Mouse (Mus musculus): ENCODE measurements around the gene Abhd17c. TPM values are rescaled to one million over a fixed set of nuclear protein-coding genes. Genes with fewer than 3 reads are reported as not detected.
A peak's percentile ranks its signal among the peaks of the same experiment; 100 is the strongest.

The Abhd17c gene
- polyA plus RNA-seq, 1 experiment from 2014 or later: 49.3 TPM

- Histone ChIP-seq H3K4me2 (replicated peaks; ENCODE audit: low read depth, low read length) (peak overlapping the region; percentile 69), H3K36me3 (ENCODE audit: control insufficient read depth, insufficient read depth, low read length) (no peaks in the 10 kb centered on the region), H3K9me3 (ENCODE audit: control insufficient read depth, low read length) (no peaks in the 10 kb centered on the region), H3K27ac (ENCODE audit: low read depth, low read length) (no peak overlapping the region), H3K4me1 (ENCODE audit: control insufficient read depth, insufficient read depth, low read length) (peaks cover 5% of the 10 kb centered on the region; the same call in 1 of the 2 replicates), H3K4me3 (ENCODE audit: low read length) (peak overlapping the region; percentile 36), H3K9ac (ENCODE audit: low read depth, low read length) (no peak overlapping the region), H3K27me3 (ENCODE audit: control insufficient read depth, insufficient read depth, low read length) (peaks cover 20% of the 10 kb centered on the region)
- ATAC-seq (ENCODE audit: low FRiP score, low TSS enrichment): 0 out of 2 replicates have a peak, but pooled peaks have one; percentile 32
- 5% methylated on average over 39 of the region's 39 CpGs for WGBS
Measured at GRCm38 (mm10) chr7:84085049-84085945, 66.4 kb downstream of the Abhd17c start.

GRCm38 (mm10) chr7:84077257-84078013 lies 74.3 kb downstream of the Abhd17c start:
- ATAC-seq (ENCODE audit: low FRiP score, low TSS enrichment): peak; percentile 83; the same call in 1 of the 2 replicates
- Histone ChIP-seq H3K36me3 (ENCODE audit: control insufficient read depth, insufficient read depth, low read length) (no peaks in the 10 kb centered on the region), H3K4me3 (ENCODE audit: low read length) (no peak overlapping the region), H3K4me1 (ENCODE audit: control insufficient read depth, insufficient read depth, low read length) (0 out of 2 replicates have a peak, but pooled peaks cover 4% of the 10 kb centered on the region), H3K9me3 (ENCODE audit: control insufficient read depth, low read length) (no peaks in the 10 kb centered on the region), H3K27ac (ENCODE audit: low read depth, low read length) (no peak overlapping the region), H3K27me3 (ENCODE audit: control insufficient read depth, insufficient read depth, low read length) (no peaks in the 10 kb centered on the region), H3K4me2 (replicated peaks; ENCODE audit: low read depth, low read length) (no peak overlapping the region), H3K9ac (ENCODE audit: low read depth, low read length) (no peak overlapping the region)
- WGBS: 50% methylated on average over 7 of the region's 7 CpGs

GRCm38 (mm10) chr7:84074266-84074665 lies 77.4 kb downstream of the Abhd17c start:
- Histone ChIP-seq H3K4me2 (replicated peaks; ENCODE audit: low read depth, low read length) (no peak overlapping the region), H3K4me1 (ENCODE audit: control insufficient read depth, insufficient read depth, low read length) (0 out of 2 replicates have a peak, but pooled peaks cover 4% of the 10 kb centered on the region), H3K9ac (ENCODE audit: low read depth, low read length) (no peak overlapping the region), H3K27me3 (ENCODE audit: control insufficient read depth, insufficient read depth, low read length) (no peaks in the 10 kb centered on the region), H3K9me3 (ENCODE audit: control insufficient read depth, low read length) (no peaks in the 10 kb centered on the region), H3K4me3 (ENCODE audit: low read length) (no peak overlapping the region), H3K36me3 (ENCODE audit: control insufficient read depth, insufficient read depth, low read length) (no peaks in the 10 kb centered on the region), H3K27ac (ENCODE audit: low read depth, low read length) (no peak overlapping the region)
- ATAC-seq (ENCODE audit: low FRiP score, low TSS enrichment): no peak
- 50% methylated on average over 8 of the region's 8 CpGs for WGBS

- no peak overlapping the region for H3K4me3 ChIP-seq (ENCODE audit: low read length)
- no peak for ATAC-seq (ENCODE audit: low FRiP score, low TSS enrichment)
- H3K27me3 ChIP-seq (ENCODE audit: control insufficient read depth, insufficient read depth, low read length): no peaks in the 10 kb centered on the region
- no peak overlapping the region for H3K27ac ChIP-seq (ENCODE audit: low read depth, low read length)
- WGBS: 85% methylated on average over 3 of the region's 3 CpGs
- no peaks in the 10 kb centered on the region for H3K9me3 ChIP-seq (ENCODE audit: control insufficient read depth, low read length)
- H3K36me3 ChIP-seq (ENCODE audit: control insufficient read depth, insufficient read depth, low read length): no peaks in the 10 kb centered on the region
- no peak overlapping the region for H3K9ac ChIP-seq (ENCODE audit: low read depth, low read length)
- H3K4me2 ChIP-seq (replicated peaks; ENCODE audit: low read depth, low read length): no peak overlapping the region
- 0 out of 2 replicates have a peak, but pooled peaks cover 4% of the 10 kb centered on the region for H3K4me1 ChIP-seq (ENCODE audit: control insufficient read depth, insufficient read depth, low read length)
Measured at GRCm38 (mm10) chr7:84073856-84074255, 77.8 kb downstream of the Abhd17c start.

- no peak overlapping the region for H3K4me3 ChIP-seq (ENCODE audit: low read length)
- no peak overlapping the region for H3K9ac ChIP-seq (ENCODE audit: low read depth, low read length)
- no peak for ATAC-seq (ENCODE audit: low FRiP score, low TSS enrichment)
- H3K9me3 ChIP-seq (ENCODE audit: control insufficient read depth, low read length): no peaks in the 10 kb centered on the region
- H3K4me1 ChIP-seq (ENCODE audit: control insufficient read depth, insufficient read depth, low read length): no peaks in the 10 kb centered on the region
- no peaks in the 10 kb centered on the region for H3K36me3 ChIP-seq (ENCODE audit: control insufficient read depth, insufficient read depth, low read length)
- H3K27me3 ChIP-seq (ENCODE audit: control insufficient read depth, insufficient read depth, low read length): no peaks in the 10 kb centered on the region
- 88% methylated on average over 5 of the region's 5 CpGs for WGBS
- no peak overlapping the region for H3K4me2 ChIP-seq (replicated peaks; ENCODE audit: low read depth, low read length)
- H3K27ac ChIP-seq (ENCODE audit: low read depth, low read length): no peak overlapping the region
Measured at GRCm38 (mm10) chr7:84068931-84069330, 82.8 kb downstream of the Abhd17c start.

- H3K9ac ChIP-seq (ENCODE audit: low read depth, low read length): no peak overlapping the region
- WGBS: 89% methylated on average over 7 of the region's 7 CpGs
- 0 out of 2 replicates have a peak, but pooled peaks cover 5% of the 10 kb centered on the region for H3K4me1 ChIP-seq (ENCODE audit: control insufficient read depth, insufficient read depth, low read length)
- H3K4me2 ChIP-seq (replicated peaks; ENCODE audit: low read depth, low read length): no peak overlapping the region
- H3K4me3 ChIP-seq (ENCODE audit: low read length): no peak overlapping the region
- H3K27ac ChIP-seq (ENCODE audit: low read depth, low read length): no peak overlapping the region
- ATAC-seq (ENCODE audit: low FRiP score, low TSS enrichment): no peak
- H3K36me3 ChIP-seq (ENCODE audit: control insufficient read depth, insufficient read depth, low read length): no peaks in the 10 kb centered on the region
- H3K27me3 ChIP-seq (ENCODE audit: control insufficient read depth, insufficient read depth, low read length): no peaks in the 10 kb centered on the region
- H3K9me3 ChIP-seq (ENCODE audit: control insufficient read depth, low read length): no peaks in the 10 kb centered on the region
Measured at GRCm38 (mm10) chr7:84059799-84060198, 91.9 kb downstream of the Abhd17c start.

Other genes starting within 250 kb of the Abhd17c start
- gene Cemip, start 65.4 kb downstream of the Abhd17c start, polyA plus RNA-seq (2014; fragmentation: Nextera tagmentation; extraction: Ambion mirVana): 0.16 and 0.36 TPM in 2 replicates